Mouse (Mus musculus) MEL (cell line): ENCODE data around the gene Cyb5r4.

ENCODE experiments used
- CTCF ChIP-seq, 3 experiments: IDR thresholded peaks in 2 of 3; conservative IDR thresholded peaks in 1 of 3; 2 replicates each; pipeline ENCODE4 v1.5.1; 2011 to 2012; ENCODE audit warnings: low read length in 3 of 3, low read depth in 2 of 3, mild to moderate bottlenecking in 2 of 3, improper control_type of control experiment in 1 of 3, inconsistent platforms in 1 of 3, mixed read lengths in 1 of 3, moderate library complexity in 1 of 3; ENCODE audit not compliant: control insufficient read depth in 1 of 3, insufficient read depth in 1 of 3, poor library complexity in 1 of 3, severe bottlenecking in 1 of 3
- EP300 ChIP-seq, 2 experiments: IDR thresholded peaks; 2 replicates each; pipeline ENCODE4 v1.6.1; 2011; ENCODE audit warnings: improper control_type of control experiment in 2 of 2, low read length in 2 of 2, low read depth in 1 of 2, mild to moderate bottlenecking in 1 of 2
- MYC ChIP-seq: IDR thresholded peaks from 2 replicates; pipeline ENCODE4 v1.6.1; 2011; ENCODE audit warnings: low read depth, mild to moderate bottlenecking, low read length, improper control_type of control experiment, moderate library complexity
- POLR2AphosphoS2 ChIP-seq: IDR thresholded peaks from 2 replicates; pipeline ENCODE4 v1.6.1; 2011; ENCODE audit warnings: low read length, improper control_type of control experiment
- USF1 ChIP-seq: IDR thresholded peaks from 2 replicates; pipeline ENCODE4 v1.6.1; 2014; ENCODE audit warnings: low read depth, mild to moderate bottlenecking, inconsistent platforms, low read length, improper control_type of control experiment, moderate library complexity
- ZC3H11A ChIP-seq: IDR thresholded peaks from 2 replicates; pipeline ENCODE4 v1.6.1; 2012; ENCODE audit warnings: low read depth, mild to moderate bottlenecking, inconsistent platforms, low read length, improper control_type of control experiment
- ZKSCAN1 ChIP-seq: IDR thresholded peaks from 2 replicates; pipeline ENCODE4 v1.6.1; 2012; ENCODE audit warnings: low read depth, mild to moderate bottlenecking, inconsistent platforms, low read length, improper control_type of control experiment, moderate library complexity

DNA sequence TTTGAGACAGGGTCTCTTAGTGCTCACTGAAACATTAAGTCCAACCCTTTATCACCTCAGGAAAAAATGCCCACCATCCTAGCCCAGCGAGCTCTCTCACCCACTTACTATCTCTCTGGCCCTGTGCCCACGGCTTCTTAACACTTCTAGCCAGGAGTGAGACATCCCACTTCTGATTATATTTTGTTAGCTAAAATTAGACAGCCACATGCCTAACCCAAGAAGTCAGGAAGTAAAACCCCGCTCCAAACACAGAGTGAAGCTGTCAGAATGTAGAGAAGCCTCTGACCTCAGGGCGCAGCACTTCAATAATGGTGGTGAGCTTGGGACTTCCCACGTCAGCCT is 16.4 kb upstream of the Cyb5r4 start:
- no peak for TF ChIP-seq POLR2AphosphoS2
- no peak for TF ChIP-seq ZKSCAN1
- TF ChIP-seq USF1, result no peak
- TF ChIP-seq CTCF (IDR thresholded peaks at IDR 0.05 in 2 of 3, conservative IDR thresholded peaks at IDR 0.05 in 1 of 3; ENCODE audit: control insufficient read depth in 1 of 3, insufficient read depth in 1 of 3, low read depth in 2 of 3, low read length in 3 of 3, poor library complexity in 1 of 3, severe bottlenecking in 1 of 3), result no peak
- no peak for TF ChIP-seq EP300 (IDR thresholded peaks at IDR 0.05; ENCODE audit: low read depth in 1 of 2, low read length in 2 of 2)
- no peak for TF ChIP-seq ZC3H11A
- TF ChIP-seq MYC, result no peak
